Mouse (Mus musculus) CD8-positive naive resting alpha-beta T cell, adult 2 months (primary cell): ENCODE data around the gene Fam192a.
A peak's percentile ranks its signal among the peaks of the same experiment; 100 is the strongest.

Experiments
- DNase-seq, 2 experiments: peaks; one replicate each; pipeline ENCODE4 v3.0.0; 2022; ENCODE audit warnings: low read depth in 2 of 2, low spot score in 2 of 2

Gene Fam192a

GRCm38 (mm10) chr8:94534612-94535011 is 67.2 kb downstream of the Fam192a start:
- DNase-seq: no peak

DNA sequence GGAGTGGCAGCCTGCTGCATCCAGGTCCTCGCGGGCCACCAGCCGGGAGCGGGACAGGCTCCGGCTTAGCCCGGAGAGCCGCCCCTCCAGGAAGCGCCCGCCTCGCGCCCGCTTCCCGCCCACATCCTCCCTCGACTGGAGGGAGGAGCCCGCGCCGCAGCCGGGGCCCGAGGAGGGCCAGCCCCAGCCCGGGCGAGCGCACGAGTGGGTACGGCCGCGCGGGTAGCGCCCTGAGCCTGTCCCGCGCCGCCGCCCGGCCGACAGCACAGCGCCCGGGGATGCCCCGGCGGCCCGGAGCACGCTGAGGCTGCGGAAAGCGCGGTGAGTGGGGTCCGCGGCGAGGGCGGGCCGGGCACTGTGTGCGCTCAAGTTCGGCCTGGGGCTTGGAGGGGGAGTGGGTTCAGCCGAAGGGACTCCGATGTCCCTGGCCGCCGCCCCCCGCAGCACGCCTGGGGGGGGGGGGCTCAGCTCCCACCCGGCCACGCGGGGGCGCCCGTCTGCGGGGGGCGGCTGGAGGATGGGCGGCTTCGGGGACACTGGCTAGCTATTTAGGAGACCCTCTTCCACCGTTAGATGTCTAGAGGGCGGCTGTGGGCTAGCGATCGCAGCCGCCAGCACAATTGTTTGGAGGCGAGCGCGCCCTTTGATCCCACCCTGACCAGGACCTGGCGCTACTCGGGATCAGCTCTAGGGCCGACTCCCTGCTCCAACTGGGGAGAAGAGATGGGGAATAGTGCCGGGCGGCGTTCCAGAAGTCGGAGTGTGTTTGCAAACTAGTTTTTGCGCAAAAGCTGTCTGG is 68.7 kb downstream of the Fam192a start, which contains the start of gene Cpne2:
Gene Cpne2 (plus strand): TSS at position 118 of the 799 bp plus-strand sequence.
- peak; percentile 37 to 43 for DNase-seq

DNA sequence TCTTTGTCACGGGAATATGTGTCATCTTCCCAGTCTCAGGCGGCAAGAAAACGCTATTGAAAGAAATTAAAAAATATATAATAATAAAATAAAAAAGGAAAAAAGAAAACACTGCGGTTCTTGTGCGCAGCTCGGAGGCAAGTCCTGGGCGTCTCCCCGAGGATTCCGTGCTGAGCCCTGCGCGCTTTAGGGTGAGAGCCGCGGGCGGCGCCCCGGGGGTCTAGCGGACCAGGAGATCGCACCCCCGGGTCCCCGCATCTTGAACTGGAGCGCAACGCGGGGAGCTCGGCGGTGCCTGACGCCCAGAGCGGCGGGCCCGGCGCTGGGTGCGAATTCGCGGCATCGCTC is 69.3 kb downstream of the Fam192a start:
- no peak for DNase-seq

DNA sequence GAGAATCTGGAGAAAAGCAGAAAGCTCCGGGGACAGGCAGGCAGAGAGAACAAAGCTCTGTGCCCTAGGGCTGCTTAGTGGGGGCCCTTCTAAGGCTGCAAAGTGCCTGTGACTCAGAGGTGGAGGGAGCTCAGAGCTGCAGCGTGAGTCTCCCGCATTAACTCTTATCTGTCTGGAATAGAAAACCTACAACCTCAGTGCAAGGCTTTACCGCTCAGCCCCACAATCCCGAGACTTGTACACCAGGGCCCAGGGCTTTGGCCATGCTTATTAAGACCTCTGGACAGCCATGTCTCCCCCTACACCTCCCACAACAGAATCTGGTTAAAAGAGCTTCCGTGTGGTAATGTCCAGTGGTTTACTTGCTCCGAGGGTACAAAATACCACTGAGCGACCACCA is 69.8 kb downstream of the Fam192a start:
- DNase-seq: no peak

DNA sequence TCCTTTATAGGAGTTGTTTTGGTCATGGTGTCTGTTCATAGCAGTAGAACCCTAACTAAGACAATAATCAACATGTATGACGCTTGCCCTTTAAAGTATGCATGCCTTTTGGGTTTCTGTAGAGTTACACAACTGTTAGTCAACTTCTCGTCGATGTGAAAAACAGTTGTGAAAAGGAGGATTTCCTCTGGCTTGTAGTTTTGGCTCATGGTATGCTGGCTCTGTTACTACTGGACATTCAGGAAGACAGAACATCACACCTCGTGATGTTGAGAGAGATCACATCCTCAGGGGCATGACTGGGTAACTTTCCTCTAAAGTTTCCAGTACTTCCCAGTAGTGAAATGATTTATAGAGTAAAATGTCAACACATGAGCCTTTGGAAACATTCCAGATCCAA is 71.2 kb downstream of the Fam192a start:
- DNase-seq: no peak

GRCm38 (mm10) chr8:94529875-94530274 is 71.9 kb downstream of the Fam192a start:
- DNase-seq: no peak

DNA sequence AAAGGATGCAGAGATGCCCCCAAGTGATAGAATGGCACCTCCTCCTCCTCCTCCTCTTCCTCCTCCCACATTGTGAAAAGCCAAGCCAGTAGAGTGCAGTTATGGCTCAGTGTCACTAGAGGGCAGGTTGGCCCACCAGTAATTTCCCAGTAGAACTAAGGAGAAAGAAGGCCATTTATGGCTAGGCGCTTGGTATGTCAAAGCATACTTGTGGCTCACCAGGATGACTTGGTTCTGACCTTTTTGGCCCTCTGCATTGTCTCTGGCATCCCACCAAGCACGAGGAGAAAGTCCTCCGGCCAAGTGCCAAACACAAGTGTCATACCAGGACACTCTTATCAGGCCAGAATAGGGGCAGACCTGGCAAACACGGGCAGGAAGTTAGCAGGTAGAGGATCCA is 73.6 kb downstream of the Fam192a start:
- peak; percentile 31 to 51 for DNase-seq

DNA sequence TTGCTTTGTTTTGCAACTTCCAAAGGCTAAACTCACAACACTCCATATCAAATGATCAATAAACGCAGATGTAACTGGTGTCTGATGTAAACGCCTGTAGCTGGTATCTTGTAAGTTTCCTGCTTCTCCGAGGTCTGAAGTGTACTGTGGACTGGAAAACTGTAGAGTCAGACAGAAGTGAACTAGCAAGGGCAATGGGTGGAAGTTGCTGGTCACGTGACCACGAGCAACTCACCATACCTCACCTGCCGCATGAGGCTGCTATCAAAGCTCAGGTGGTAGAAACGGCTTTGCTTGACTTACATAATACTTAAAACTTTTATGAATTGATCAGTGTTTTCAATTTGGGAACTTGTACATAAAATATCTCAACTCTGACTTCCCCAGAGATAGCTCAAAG is 74.6 kb downstream of the Fam192a start:
- DNase-seq: no peak

DNA sequence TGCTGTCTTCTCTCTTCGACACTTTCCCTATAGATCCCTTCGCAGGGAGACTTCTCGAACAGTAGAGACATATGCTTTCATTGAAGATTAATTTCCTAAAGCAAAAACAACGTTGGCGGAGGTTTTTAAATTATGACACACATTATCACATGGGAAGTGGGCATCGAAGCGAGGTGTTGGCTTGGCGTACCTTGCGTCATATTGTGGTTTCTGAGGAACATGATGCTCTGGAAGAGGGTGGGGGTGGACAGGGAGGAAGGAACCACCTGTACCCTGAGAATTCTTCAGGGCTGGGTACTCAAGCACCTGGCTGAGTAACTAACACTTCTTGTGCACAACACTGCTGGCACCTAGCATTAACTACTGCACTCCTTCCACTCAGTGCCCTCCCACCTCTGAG is 77.2 kb downstream of the Fam192a start:
- no peak for DNase-seq
